Mouse (Mus musculus) liver, embryonic 14.5 days (tissue): ENCODE data around the gene Bms1. TPM values are rescaled to one million over a fixed set of nuclear protein-coding genes. Genes with fewer than 3 reads are reported as not detected.

ENCODE experiments used
- ATAC-seq: fragments of 200-750 bp; cut with Nextera tagmentation; 2 replicates; pipeline ENCODE4 v1.8.0; 2017; ENCODE audit warnings: moderate number of reproducible peaks, mild to moderate bottlenecking, moderate library complexity; ENCODE audit not compliant: insufficient read depth
- DNase-seq, 3 experiments: peaks; one replicate each; pipeline ENCODE4 v3.0.0-alpha.2; 2012 to 2013; ENCODE audit warnings: low read depth in 3 of 3, low spot score in 3 of 3
- H3K27ac ChIP-seq: fragments of 300-500 bp; sonication (generic); 2 replicates; pipeline ENCODE4 v1.5.1; 2014; ENCODE audit warnings: moderate library complexity, mild to moderate bottlenecking, control low read depth, inconsistent platforms
- H3K27me3 ChIP-seq: fragments of 300-500 bp; sonication (generic); 2 replicates; pipeline ENCODE4 v1.6.1; 2014; ENCODE audit warnings: mild to moderate bottlenecking, low read length, moderate library complexity; ENCODE audit not compliant: control insufficient read depth, insufficient read depth
- H3K36me3 ChIP-seq: fragments of 300-500 bp; sonication (generic); replicated peaks from 2 replicates; pipeline ENCODE4 v1.6.1; 2014; ENCODE audit warnings: low read depth; ENCODE audit not compliant: control insufficient read depth, insufficient read depth
- H3K4me1 ChIP-seq, 2 experiments: fragments of 200-500 bp in 1 of 2; fragments of 300-500 bp in 1 of 2; sonication (generic) in 1 of 2; replicated peaks; 2 replicates each; pipeline ENCODE4 v1.6.1; 2012 to 2014; ENCODE audit warnings: antibody characterized with exemption in 1 of 2, inconsistent platforms in 1 of 2, low read length in 1 of 2; ENCODE audit not compliant: control insufficient read depth in 2 of 2, insufficient read depth in 2 of 2
- H3K4me2 ChIP-seq: fragments of 300-500 bp; sonication (generic); 2 replicates; pipeline ENCODE4 v1.6.1; 2014; ENCODE audit warnings: low read depth, mild to moderate bottlenecking, control low read depth, moderate library complexity
- H3K4me3 ChIP-seq, 2 experiments: fragments of 200-500 bp in 1 of 2; fragments of 300-500 bp in 1 of 2; sonication (generic) in 1 of 2; 2 replicates each; pipeline ENCODE4 v1.5.1; 2012 to 2014; ENCODE audit warnings: low read depth in 2 of 2, low read length in 2 of 2, mild to moderate bottlenecking in 2 of 2, control low read depth in 1 of 2, inconsistent platforms in 1 of 2, moderate library complexity in 1 of 2; ENCODE audit not compliant: insufficient read depth in 1 of 2
- H3K9ac ChIP-seq: fragments of 300-500 bp; sonication (generic); replicated peaks from 2 replicates; pipeline ENCODE4 v1.6.1; 2014; ENCODE audit warnings: mild to moderate bottlenecking, control low read depth, moderate library complexity
- H3K9me3 ChIP-seq: fragments of 300-500 bp; sonication (generic); 2 replicates; pipeline ENCODE4 v1.6.1; 2016; ENCODE audit warnings: low read length, mixed read lengths; ENCODE audit not compliant: control insufficient read depth
- CTCF ChIP-seq: IDR thresholded peaks from 2 replicates; pipeline ENCODE4 v1.5.1; 2016; ENCODE audit warnings: antibody characterized with exemption, low read depth, control low read depth
- EP300 ChIP-seq: IDR thresholded peaks from 2 replicates; pipeline ENCODE4 v1.6.1; 2016; ENCODE audit warnings: antibody characterized with exemption, low read depth
- WGBS: fragments of 180-500 bp; shearing (Covaris S2); extraction: QIAGEN DNeasy Blood & Tissue Kit; methylation state at CpG from one replicate; pipeline ENCODE4 v1.1.7; 2014; ENCODE audit not compliant: insufficient replicate concordance; 5-methylcytosine and 5-hydroxymethylcytosine counted together
- microRNA-seq: library from miRNA; unstranded; fragments of <30 nt; microRNA quantifications from one replicate; pipeline ENCODE4, GENCODE M21; 2016
- polyA plus RNA-seq, 2 experiments: library from polyadenylated mRNA; depleted of rRNA in 1 of 2; stranded (reverse) in 1 of 2; unstranded in 1 of 2; fragments of >200 nt; fragmentation: Nextera tagmentation in 1 of 2; extraction: Ambion mirVana in 1 of 2; gene quantifications; 2 replicates each; pipeline versions ENCODE4 v1.2.1 to v1.2.3; 2012 to 2014

Bms1 gene
- polyA plus RNA-seq, 2 experiments, result 10.7 to 13.2 TPM

- TF ChIP-seq EP300 (no peak), CTCF (no peak)
- no peak overlapping the region for H3K4me2 ChIP-seq
- no peaks in the 10 kb centered on the region for H3K36me3 ChIP-seq
- no peak overlapping the region for H3K9ac ChIP-seq
- H3K27ac ChIP-seq, result no peak overlapping the region
- H3K4me3 ChIP-seq, result no peak overlapping the region
- H3K9me3 ChIP-seq, result no peaks in the 10 kb centered on the region
- no peak for DNase-seq
- H3K4me1 ChIP-seq, result no peaks in the 10 kb centered on the region
- WGBS, result 48% methylated on average over 5 of the region's 5 CpGs
- H3K27me3 ChIP-seq, result no peaks in the 10 kb centered on the region
- no peak for ATAC-seq
Measured at GRCm38 (mm10) chr6:118335934-118336450, 83.3 kb downstream of the Bms1 start.

GRCm38 (mm10) chr6:118333861-118334260, 85.4 kb downstream of the Bms1 start:
- H3K9ac ChIP-seq, result no peak overlapping the region
- DNase-seq (no peak), ATAC-seq (no peak)
- no peaks in the 10 kb centered on the region for H3K4me1 ChIP-seq
- H3K4me3 ChIP-seq, result no peak overlapping the region
- no peaks in the 10 kb centered on the region for H3K27me3 ChIP-seq
- H3K36me3 ChIP-seq, result no peaks in the 10 kb centered on the region
- TF ChIP-seq EP300 (no peak), CTCF (no peak)
- H3K27ac ChIP-seq, result no peak overlapping the region
- no peaks in the 10 kb centered on the region for H3K9me3 ChIP-seq
- WGBS, result 62% methylated on average over 9 of the region's 9 CpGs
- no peak overlapping the region for H3K4me2 ChIP-seq

Small RNA genes within 50 kb of the gene (microRNA-seq; reads per million reads assigned to microRNA genes)
- gene Gm25953, result not detected

Other genes starting within 250 kb of the Bms1 start
- 0.02 and 0.08 TPM in 2 replicates for gene Ret, start 221.8 kb downstream of the Bms1 start, polyA plus RNA-seq (2012; rRNA removed)
- gene Ret, start 221.8 kb downstream of the Bms1 start, polyA plus RNA-seq (2014; fragmentation: Nextera tagmentation; extraction: Ambion mirVana), result not detected in 2 replicates
- gene Zfp248, start 36.1 kb upstream of the Bms1 start, polyA plus RNA-seq (2012; rRNA removed), result 0.45 and 0.54 TPM in 2 replicates
- 0.53 and 0.82 TPM in 2 replicates for gene Zfp248, start 36.1 kb upstream of the Bms1 start, polyA plus RNA-seq (2014; fragmentation: Nextera tagmentation; extraction: Ambion mirVana)
- gene Zfp9, start 59.8 kb upstream of the Bms1 start, polyA plus RNA-seq (2012; rRNA removed), result 1.3 and 1.7 TPM in 2 replicates
- gene Zfp9, start 59.8 kb upstream of the Bms1 start, polyA plus RNA-seq (2014; fragmentation: Nextera tagmentation; extraction: Ambion mirVana), result 0.85 and 1.1 TPM in 2 replicates
- 3.0 and 5.7 TPM in 2 replicates for gene Ankrd26, start 142.8 kb upstream of the Bms1 start, polyA plus RNA-seq (2012; rRNA removed)
- 5.3 and 6.8 TPM in 2 replicates for gene Ankrd26, start 142.8 kb upstream of the Bms1 start, polyA plus RNA-seq (2014; fragmentation: Nextera tagmentation; extraction: Ambion mirVana)